Mouse (Mus musculus): ENCODE data around the gene P2rx6. TPM values are rescaled to one million over a fixed set of nuclear protein-coding genes. Genes with fewer than 3 reads are reported as not detected.

P2rx6 gene
- polyA plus RNA-seq, 1 experiment from 2014 or later, result 0.42 TPM

Other genes starting within 250 kb of the P2rx6 start
- gene Serpind1, start 230.5 kb upstream of the P2rx6 start, polyA plus RNA-seq (2018), result not detected in 3 replicates
- 51.2 to 107 TPM (median 60.8 TPM) in 3 replicates for gene Snap29, start 155.9 kb upstream of the P2rx6 start, polyA plus RNA-seq (2018)
- 59.6 to 75.6 TPM (median 64.3 TPM) in 3 replicates for gene Pi4ka, start 155.6 kb upstream of the P2rx6 start, polyA plus RNA-seq (2018)
- 19.6 to 25.1 TPM (median 24.7 TPM) in 3 replicates for gene Crkl, start 109.9 kb upstream of the P2rx6 start, polyA plus RNA-seq (2018)
- gene Aifm3, start 72.3 kb upstream of the P2rx6 start, polyA plus RNA-seq (2018), result not detected in 3 replicates
- 23.8 to 33.8 TPM (median 28.9 TPM) in 3 replicates for gene Lztr1, start 53.2 kb upstream of the P2rx6 start, polyA plus RNA-seq (2018)
- gene Thap7, start 30.7 kb upstream of the P2rx6 start, polyA plus RNA-seq (2018), result 23.9 to 29.0 TPM (median 28.7 TPM) in 3 replicates
- gene Lrrc74b, start 638 bp upstream of the P2rx6 start, polyA plus RNA-seq (2018), result not detected in 3 replicates
- 0.69 to 3.7 TPM (median 1.4 TPM) in 3 replicates for gene Slc7a4, start 21.3 kb downstream of the P2rx6 start, polyA plus RNA-seq (2018)
- 14.6 to 28.0 TPM (median 20.8 TPM) in 3 replicates for gene Smpd4, start 57.5 kb downstream of the P2rx6 start, polyA plus RNA-seq (2018)
- 0.29 to 0.44 TPM in 2 of 3 replicates, not detected in the other for gene Ccdc74a, start 84.6 kb downstream of the P2rx6 start, polyA plus RNA-seq (2018)
- 71.7 to 97.8 TPM (median 80.8 TPM) in 3 replicates for gene Med15, start 171.0 kb downstream of the P2rx6 start, polyA plus RNA-seq (2018)
- 7.1 to 11.2 TPM (median 8.7 TPM) in 3 replicates for gene Klhl22, start 197.7 kb downstream of the P2rx6 start, polyA plus RNA-seq (2018)
- 0.22 to 0.68 TPM (median 0.50 TPM) in 3 replicates for gene Scarf2, start 235.4 kb downstream of the P2rx6 start, polyA plus RNA-seq (2018)